Mouse (Mus musculus) cerebellum, adult 9-11 months (tissue): ENCODE results near the gene Ergic1.

ENCODE experiments used
- DNase-seq: peaks from one replicate; pipeline ENCODE4 v3.0.0; 2022

Gene Ergic1

DNA sequence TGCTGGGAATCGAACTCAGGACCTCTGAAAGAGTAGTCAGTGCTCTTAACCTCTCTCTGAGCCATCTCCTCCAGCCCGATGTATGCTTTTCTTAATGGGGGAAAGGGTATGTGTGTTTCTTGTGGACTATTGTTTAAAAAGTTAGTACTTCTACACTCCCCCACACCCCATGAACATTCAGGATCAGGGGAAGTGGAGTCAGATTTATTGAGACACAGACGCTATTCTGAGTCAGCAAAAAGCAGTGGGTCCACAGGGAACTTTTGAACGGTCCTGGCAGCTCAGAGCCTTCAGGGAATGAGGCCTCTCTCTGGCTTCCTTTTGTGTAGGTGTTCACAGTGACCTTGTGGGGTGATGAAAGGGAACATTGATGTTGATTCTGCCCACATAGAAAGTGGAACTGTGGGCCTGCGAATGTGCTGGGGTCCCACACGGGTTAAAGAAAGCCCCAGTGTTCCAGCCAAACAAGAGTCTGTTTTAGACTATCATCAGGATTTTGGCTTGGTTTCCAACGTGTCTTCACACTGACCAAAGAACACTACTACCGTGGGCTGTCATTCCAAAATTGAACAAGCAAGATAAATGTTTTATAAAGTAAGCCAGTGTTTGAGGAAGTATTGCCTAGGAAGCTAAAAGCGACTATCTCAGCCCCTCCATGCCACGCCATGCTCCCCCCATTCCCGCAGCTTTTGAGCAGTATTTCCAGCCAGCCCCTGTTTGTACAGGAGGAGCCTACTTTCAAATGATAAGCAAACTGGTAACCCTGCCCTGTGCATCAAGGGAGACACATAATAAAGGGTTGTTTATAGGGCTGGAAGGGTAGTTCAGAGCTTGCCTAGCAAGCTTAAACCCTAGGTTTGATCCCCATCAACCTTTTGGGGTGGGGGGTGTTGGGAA, 144.4 kb downstream of the Ergic1 start:
- DNase-seq = peak; percentile 17
